Mouse (Mus musculus) heart, adult 2 months (tissue): ENCODE results near the gene Pak4. TPM values are rescaled to one million over a fixed set of nuclear protein-coding genes. Genes with fewer than 3 reads are reported as not detected.

ENCODE experiments used
- DNase-seq, 2 experiments: peaks; one replicate each; pipeline ENCODE4 v3.0.0; 2021
- H3K27ac ChIP-seq: fragments of 200-600 bp; 2 replicates; pipeline ENCODE4 v1.8.1; 2022
- H3K27me3 ChIP-seq: fragments of 200-500 bp; 2 replicates; pipeline ENCODE4 v1.6.1; 2012; ENCODE audit warnings: mild to moderate bottlenecking, low read length, inconsistent platforms, mixed read lengths; ENCODE audit not compliant: control insufficient read depth, insufficient read depth
- H3K36me3 ChIP-seq: fragments of 200-500 bp; 2 replicates; pipeline ENCODE4 v1.6.1; 2012; ENCODE audit warnings: low read length, inconsistent platforms; ENCODE audit not compliant: control insufficient read depth, insufficient read depth
- H3K4me1 ChIP-seq: fragments of 200-500 bp; 2 replicates; pipeline ENCODE4 v1.6.1; 2011; ENCODE audit warnings: low read length; ENCODE audit not compliant: control insufficient read depth, insufficient read depth
- H3K4me3 ChIP-seq: fragments of 200-600 bp; 2 replicates; pipeline ENCODE4 v1.8.1; 2022
- H3K79me2 ChIP-seq: fragments of 200-500 bp; replicated peaks from 2 replicates; pipeline ENCODE4 v1.6.1; 2012; ENCODE audit warnings: mild to moderate bottlenecking, inconsistent platforms, low read length, moderate library complexity, mixed read lengths; ENCODE audit not compliant: control insufficient read depth, insufficient read depth
- H3K9ac ChIP-seq: fragments of 200-500 bp; 2 replicates; pipeline ENCODE4 v1.6.1; 2012; ENCODE audit warnings: low read depth, mild to moderate bottlenecking, control low read depth, inconsistent platforms, low read length, mixed read lengths
- CTCF ChIP-seq: fragments of 200-600 bp; IDR thresholded peaks from 2 replicates; pipeline ENCODE4 v1.8.1; 2022; ENCODE audit warnings: antibody characterized with exemption, mild to moderate bottlenecking, moderate library complexity
- EP300 ChIP-seq: fragments of 200-500 bp; IDR thresholded peaks from 2 replicates; pipeline ENCODE4 v1.6.1; 2011; ENCODE audit warnings: low read depth, low read length, control low read depth; ENCODE audit not compliant: insufficient read depth
- POLR2A ChIP-seq: fragments of 200-500 bp; IDR thresholded peaks from 2 replicates; pipeline ENCODE4 v1.6.1; 2011; ENCODE audit warnings: mild to moderate bottlenecking, low read depth, low read length, control low read depth; ENCODE audit not compliant: insufficient read depth
- WGBS: fragments of 180-500 bp; shearing (Covaris S2); methylation state at CpG from one replicate; pipeline ENCODE4 v1.1.7; 2018; 5-methylcytosine and 5-hydroxymethylcytosine counted together
- intact Hi-C: fragments of 180-260 bp; cut with DNase I; formaldehyde crosslinking; loops from one replicate; pipeline ENCODE4 v1.15.1; 2025
- long read RNA-seq: library from polyadenylated mRNA; stranded (forward); transcript quantifications from one replicate; pipeline ENCODE4 v2.0.0, GENCODE M21; 2021
- polyA plus RNA-seq: library from polyadenylated mRNA; depleted of rRNA; stranded (reverse); fragments of >200 nt; gene quantifications from 2 replicates; pipeline ENCODE4 v1.2.3, GENCODE M21; 2012; rRNA removed
- total RNA-seq, 2 experiments: library from RNA; stranded (reverse); gene quantifications; 2 replicates each; pipeline ENCODE4 v1.2.3; 2021

Gene Pak4
- 1 to 10 TPM; 8.8 to 9.4 TPM for total RNA-seq
- 6.4 and 7.6 TPM in 2 replicates for polyA plus RNA-seq
- long read RNA-seq, transcript Pak4-202 (10 exons, 2,899 nt): major isoform, 5 of 9 reads
- long read RNA-seq, partial matches to known transcripts: 2 of 9 reads
- long read RNA-seq, other reads (novel, unspliced or antisense): 2 of 9 reads

- Histone ChIP-seq H3K79me2 (no peaks in the 10 kb centered on the region), H3K27me3 (no peaks in the 10 kb centered on the region), H3K27ac (peak within 1 kb of the TSS; percentile 15), H3K4me1 (peaks cover 12% of the 10 kb centered on the region), H3K4me3 (peak within 1 kb of the TSS; percentile 67), H3K9ac (peak within 1 kb of the TSS; percentile 73), H3K36me3 (no peaks in the 10 kb centered on the region)
- peak; percentile 100 for DNase-seq
- under 1% methylated on average over 66 of the region's 66 CpGs for WGBS
- intact Hi-C loops: loop anchor here (5.0 kb wide), 1 partner anchor 226 kb away; the partner anchor contains the start of gene Plekhg2
- 0 out of 2 replicates have a peak, but pooled peaks have one; percentile 24 for TF ChIP-seq POLR2A
- TF ChIP-seq EP300: no peak
- peak; percentile 64 for TF ChIP-seq CTCF
Measured at GRCm38 (mm10) chr7:28597642-28598446, at the start of gene Pak4, which contains the start of gene Samd4b. TSS of gene Pak4 (minus strand) at chr7:28598185. TSS of gene Samd4b (minus strand) at chr7:28598144.

- H3K9ac ChIP-seq: no peak overlapping the region
- no peaks in the 10 kb centered on the region for H3K79me2 ChIP-seq
- H3K4me3 ChIP-seq: no peak overlapping the region
- intact Hi-C loops: no loop called here
- H3K4me1 ChIP-seq: no peaks in the 10 kb centered on the region
- no peak overlapping the region for H3K27ac ChIP-seq
- DNase-seq: no peak
- no peaks in the 10 kb centered on the region for H3K27me3 ChIP-seq
- TF ChIP-seq EP300 (no peak), CTCF (no peak), POLR2A (no peak)
- no peaks in the 10 kb centered on the region for H3K36me3 ChIP-seq
- WGBS: 53% methylated on average over 7 of the region's 7 CpGs
Measured at GRCm38 (mm10) chr7:28647016-28647415, 49.0 kb upstream of the Pak4 start.

GRCm38 (mm10) chr7:28645947-28646475 is 48.0 kb upstream of the Pak4 start:
- Histone ChIP-seq H3K4me3 (no peak overlapping the region), H3K4me1 (no peaks in the 10 kb centered on the region), H3K36me3 (no peaks in the 10 kb centered on the region), H3K27ac (no peak overlapping the region), H3K79me2 (no peaks in the 10 kb centered on the region), H3K9ac (no peak overlapping the region), H3K27me3 (no peaks in the 10 kb centered on the region)
- DNase-seq: no peak
- no peak for TF ChIP-seq POLR2A
- no peak for TF ChIP-seq EP300
- TF ChIP-seq CTCF: no peak
- intact Hi-C loops: no loop called here
- 81% methylated on average over 2 of the region's 2 CpGs for WGBS

- intact Hi-C loops: no loop called here
- TF ChIP-seq POLR2A (no peak), EP300 (no peak), CTCF (no peak)
- Histone ChIP-seq H3K79me2 (no peaks in the 10 kb centered on the region), H3K9ac (no peak overlapping the region), H3K27me3 (no peaks in the 10 kb centered on the region), H3K27ac (no peak overlapping the region), H3K4me3 (no peak overlapping the region), H3K4me1 (no peaks in the 10 kb centered on the region), H3K36me3 (no peaks in the 10 kb centered on the region)
- no peak for DNase-seq
- WGBS: 75% methylated on average over 6 of the region's 6 CpGs
Measured at GRCm38 (mm10) chr7:28645366-28645765, 47.4 kb upstream of the Pak4 start.

GRCm38 (mm10) chr7:28641546-28641945 is 43.6 kb upstream of the Pak4 start:
- TF ChIP-seq POLR2A (no peak), EP300 (no peak), CTCF (no peak)
- WGBS: 71% methylated on average over 8 of the region's 8 CpGs
- Histone ChIP-seq H3K79me2 (no peaks in the 10 kb centered on the region), H3K36me3 (no peaks in the 10 kb centered on the region), H3K4me3 (no peak overlapping the region), H3K4me1 (no peaks in the 10 kb centered on the region), H3K9ac (no peak overlapping the region), H3K27me3 (no peaks in the 10 kb centered on the region), H3K27ac (no peak overlapping the region)
- intact Hi-C loops: no loop called here
- DNase-seq: no peak

- H3K4me3 ChIP-seq: no peak overlapping the region
- H3K79me2 ChIP-seq: no peaks in the 10 kb centered on the region
- no peaks in the 10 kb centered on the region for H3K4me1 ChIP-seq
- WGBS: 3% methylated on average over 8 of the region's 8 CpGs
- TF ChIP-seq CTCF (no peak), POLR2A (no peak), EP300 (no peak)
- DNase-seq: no peak
- no peak overlapping the region for H3K9ac ChIP-seq
- H3K27me3 ChIP-seq: no peaks in the 10 kb centered on the region
- H3K27ac ChIP-seq: no peak overlapping the region
- H3K36me3 ChIP-seq: no peaks in the 10 kb centered on the region
- intact Hi-C loops: no loop called here
Measured at GRCm38 (mm10) chr7:28637511-28637910, 39.5 kb upstream of the Pak4 start.
